Mouse (Mus musculus) stomach, embryonic 15.5 days (tissue): ENCODE results near the gene Myt1l. TPM values are rescaled to one million over a fixed set of nuclear protein-coding genes. Genes with fewer than 3 reads are reported as not detected.
A peak's percentile ranks its signal among the peaks of the same experiment; 100 is the strongest.

Source experiments
- ATAC-seq: fragments of 200-750 bp; cut with Nextera tagmentation; 2 replicates; pipeline ENCODE4 v1.8.0; 2017; ENCODE audit warnings: low read depth, moderate number of reproducible peaks, moderate TSS enrichment; ENCODE audit not compliant: insufficient read depth, low FRiP score
- H3K27ac ChIP-seq: fragments of 300-500 bp; sonication (generic); 2 replicates; pipeline ENCODE4 v1.5.1; 2015; ENCODE audit warnings: mild to moderate bottlenecking, inconsistent platforms
- H3K27me3 ChIP-seq: fragments of 300-500 bp; sonication (generic); replicated peaks from 2 replicates; pipeline ENCODE4 v1.6.1; 2015; ENCODE audit warnings: inconsistent platforms
- H3K36me3 ChIP-seq: fragments of 300-500 bp; sonication (generic); 2 replicates; pipeline ENCODE4 v1.6.1; 2015; ENCODE audit warnings: inconsistent platforms
- H3K4me1 ChIP-seq: fragments of 300-500 bp; sonication (generic); 2 replicates; pipeline ENCODE4 v1.6.1; 2015; ENCODE audit warnings: inconsistent platforms
- H3K4me2 ChIP-seq: fragments of 300-500 bp; sonication (generic); 2 replicates; pipeline ENCODE4 v1.6.1; 2015; ENCODE audit warnings: mild to moderate bottlenecking, inconsistent platforms
- H3K4me3 ChIP-seq: fragments of 300-500 bp; sonication (generic); replicated peaks from 2 replicates; pipeline ENCODE4 v1.5.1; 2015; ENCODE audit warnings: inconsistent platforms
- H3K9ac ChIP-seq: fragments of 300-500 bp; sonication (generic); 2 replicates; pipeline ENCODE4 v1.6.1; 2015; ENCODE audit warnings: inconsistent platforms
- H3K9me3 ChIP-seq: fragments of 300-500 bp; sonication (generic); 2 replicates; pipeline ENCODE4 v1.6.1; 2016; ENCODE audit warnings: inconsistent platforms
- whole genome bisulfite sequencing: fragments of 180-500 bp; shearing (Covaris S2); methylation state at CpG from one replicate; pipeline ENCODE4 v1.1.7; 2015; 5-methylcytosine and 5-hydroxymethylcytosine counted together
- polyA plus RNA-seq: library from polyadenylated mRNA; unstranded; fragments of >200 nt; fragmentation: Nextera tagmentation; extraction: Ambion mirVana; gene quantifications from 2 replicates; pipeline ENCODE4 v1.2.1, GENCODE M21; 2015

Gene Myt1l
- polyA plus RNA-seq, 1 experiment from 2014 or later = 2.0 TPM

DNA sequence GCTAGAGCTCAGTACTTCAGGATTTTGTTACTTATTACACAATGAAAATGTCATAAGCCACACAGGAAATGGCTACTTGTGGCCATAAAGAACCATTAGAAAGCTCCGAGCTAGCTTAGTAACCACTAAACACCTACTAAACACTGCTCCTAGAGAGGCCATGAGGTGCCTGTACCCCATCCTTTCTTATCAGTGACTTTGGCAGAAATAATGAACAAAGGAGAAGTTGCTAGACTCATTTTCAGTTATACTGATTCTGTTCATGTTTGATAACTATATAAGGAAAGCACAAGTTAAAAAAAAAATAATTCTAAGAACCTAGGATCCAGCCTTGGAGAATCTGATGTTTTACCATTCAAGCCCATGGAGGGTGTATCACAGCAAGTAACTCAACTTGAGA lies 278.2 kb downstream of the Myt1l start:
- H3K27ac ChIP-seq = no peak overlapping the region
- no peaks in the 10 kb centered on the region for H3K27me3 ChIP-seq
- no peaks in the 10 kb centered on the region for H3K9me3 ChIP-seq
- WGBS = 66% methylated on average over 1 of the region's 1 CpGs
- no peak for ATAC-seq
- H3K36me3 ChIP-seq = no peaks in the 10 kb centered on the region
- no peak overlapping the region for H3K9ac ChIP-seq
- H3K4me3 ChIP-seq = no peak overlapping the region
- no peaks in the 10 kb centered on the region for H3K4me1 ChIP-seq
- no peak overlapping the region for H3K4me2 ChIP-seq

DNA sequence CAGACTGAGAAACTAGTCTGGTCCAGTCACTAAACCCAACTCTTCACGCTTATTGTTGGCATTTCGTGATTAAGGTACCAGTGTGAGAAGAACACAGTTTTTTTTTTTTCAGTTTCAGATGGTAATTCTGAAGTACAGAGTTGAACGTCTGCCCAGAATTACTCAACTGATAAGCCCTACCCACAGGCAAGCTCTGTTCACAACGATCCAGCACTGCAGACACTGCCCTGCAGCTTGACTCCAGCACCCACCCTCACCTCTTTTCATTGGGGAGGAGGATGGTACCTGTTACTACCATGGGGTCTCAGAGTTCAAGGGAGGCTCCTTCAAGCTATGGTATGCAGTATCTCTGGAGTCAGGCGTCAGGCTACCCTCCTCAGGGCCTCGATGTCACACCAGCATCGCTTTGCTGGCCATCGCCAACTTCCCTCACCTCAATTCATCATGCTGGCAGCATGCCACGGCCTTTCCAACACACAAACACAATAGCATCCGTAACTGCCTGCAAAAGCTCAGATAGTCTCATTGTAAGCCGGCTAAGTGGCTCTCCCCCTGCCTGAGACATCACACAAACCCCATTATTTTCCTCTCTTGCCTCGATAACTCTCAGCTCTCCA lies 281.5 kb downstream of the Myt1l start:
- H3K27me3 ChIP-seq = no peaks in the 10 kb centered on the region
- H3K9ac ChIP-seq = no peak overlapping the region
- WGBS = 44% methylated on average over 12 of the region's 12 CpGs
- no peak overlapping the region for H3K4me2 ChIP-seq
- no peaks in the 10 kb centered on the region for H3K9me3 ChIP-seq
- H3K36me3 ChIP-seq = no peaks in the 10 kb centered on the region
- no peak overlapping the region for H3K4me3 ChIP-seq
- H3K4me1 ChIP-seq = no peaks in the 10 kb centered on the region
- ATAC-seq = 0 out of 2 replicates have a peak, but pooled peaks have one; percentile 53
- no peak overlapping the region for H3K27ac ChIP-seq

DNA sequence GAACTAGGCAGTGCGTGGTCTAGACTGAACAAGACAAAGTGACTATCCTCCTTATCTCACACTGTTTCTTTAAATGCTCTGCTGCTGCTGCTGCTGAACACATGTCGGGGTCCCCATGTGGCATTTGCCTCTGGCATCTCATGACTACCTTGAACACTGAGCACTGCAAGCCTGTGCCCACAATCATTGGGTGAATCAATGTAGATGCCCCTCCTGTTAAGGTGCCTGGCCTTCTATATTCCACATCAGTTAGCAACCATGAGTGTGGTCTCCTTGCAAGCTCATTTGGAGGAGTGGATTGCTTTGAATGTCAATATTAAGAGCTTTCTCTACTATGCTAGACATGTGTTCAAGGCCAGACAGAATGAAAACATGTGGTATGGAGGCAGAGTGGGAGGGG lies 287.3 kb downstream of the Myt1l start:
- Histone ChIP-seq H3K4me1 (no peaks in the 10 kb centered on the region), H3K27me3 (no peaks in the 10 kb centered on the region), H3K9me3 (no peaks in the 10 kb centered on the region), H3K27ac (no peak overlapping the region), H3K9ac (no peak overlapping the region), H3K4me2 (no peak overlapping the region), H3K4me3 (no peak overlapping the region), H3K36me3 (no peaks in the 10 kb centered on the region)
- WGBS = 69% methylated on average over 2 of the region's 2 CpGs
- no peak for ATAC-seq

DNA sequence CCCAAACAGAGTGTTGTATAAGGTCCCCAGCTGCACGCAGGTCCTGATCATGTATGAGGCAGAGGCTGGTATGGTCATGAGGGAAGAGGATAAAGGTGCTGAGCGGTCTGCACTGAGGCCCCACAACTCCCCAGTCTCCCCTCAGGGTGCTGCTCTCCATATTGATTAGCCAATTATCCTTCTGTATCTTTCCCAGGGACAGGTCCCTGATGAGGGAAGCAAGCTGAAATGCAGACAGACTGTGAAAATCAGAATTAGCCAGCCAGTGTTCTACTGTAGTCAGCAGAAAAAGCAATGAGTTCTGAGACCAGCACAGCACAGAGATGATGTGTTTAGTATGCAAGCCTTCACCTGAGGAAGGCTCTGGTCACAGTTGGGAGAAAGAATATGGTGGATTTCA lies 287.9 kb downstream of the Myt1l start:
- no peak overlapping the region for H3K4me3 ChIP-seq
- ATAC-seq = no peak
- H3K4me2 ChIP-seq = no peak overlapping the region
- WGBS = 91% methylated on average over 2 of the region's 2 CpGs
- no peaks in the 10 kb centered on the region for H3K36me3 ChIP-seq
- H3K27me3 ChIP-seq = no peaks in the 10 kb centered on the region
- no peaks in the 10 kb centered on the region for H3K9me3 ChIP-seq
- H3K9ac ChIP-seq = no peak overlapping the region
- H3K27ac ChIP-seq = no peak overlapping the region
- no peaks in the 10 kb centered on the region for H3K4me1 ChIP-seq

DNA sequence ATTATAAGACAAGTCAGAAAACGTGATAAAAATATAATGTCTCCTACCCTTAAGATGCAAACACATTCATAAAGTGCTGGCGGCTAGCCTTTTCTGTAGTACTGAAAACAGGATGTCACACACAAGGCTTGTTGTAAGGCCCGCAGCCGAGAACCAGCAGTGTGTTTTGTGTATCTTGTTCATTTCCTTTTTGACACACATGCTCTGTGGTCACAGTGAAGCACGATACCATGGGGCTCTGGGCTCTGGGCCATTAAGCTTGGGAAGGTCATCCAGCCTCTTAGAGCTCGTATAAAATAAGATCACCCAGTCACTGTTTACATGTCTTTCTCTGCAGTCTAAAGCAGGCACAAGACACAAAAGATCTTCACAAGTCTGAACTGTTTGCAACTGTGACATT lies 288.6 kb downstream of the Myt1l start:
- no peaks in the 10 kb centered on the region for H3K36me3 ChIP-seq
- no peaks in the 10 kb centered on the region for H3K27me3 ChIP-seq
- WGBS = 45% methylated on average over 6 of the region's 6 CpGs
- no peak overlapping the region for H3K27ac ChIP-seq
- H3K4me2 ChIP-seq = no peak overlapping the region
- no peak overlapping the region for H3K9ac ChIP-seq
- ATAC-seq = no peak
- H3K9me3 ChIP-seq = no peaks in the 10 kb centered on the region
- H3K4me1 ChIP-seq = no peaks in the 10 kb centered on the region
- H3K4me3 ChIP-seq = no peak overlapping the region

DNA sequence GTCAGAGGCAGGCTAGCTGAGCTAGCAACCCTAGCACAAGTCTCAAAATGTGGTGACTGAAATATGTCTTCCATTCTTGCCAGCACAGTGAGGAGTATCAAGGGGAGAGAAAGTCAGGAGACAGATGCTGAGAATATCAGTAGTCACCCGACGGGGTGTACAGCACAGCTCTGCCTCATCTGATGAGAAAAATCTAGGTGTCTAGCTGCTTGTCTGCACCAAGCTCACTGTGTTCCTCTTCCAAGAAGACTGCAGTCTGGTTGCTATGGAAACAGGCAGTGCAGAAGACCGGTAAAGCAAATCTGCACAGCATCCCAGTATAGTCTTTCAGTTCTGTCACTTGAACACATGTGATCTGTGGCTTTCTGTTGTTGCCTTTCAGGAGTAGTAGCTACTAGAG lies 294.0 kb downstream of the Myt1l start:
- 59% methylated on average over 3 of the region's 3 CpGs for WGBS
- Histone ChIP-seq H3K27me3 (no peaks in the 10 kb centered on the region), H3K27ac (no peak overlapping the region), H3K36me3 (no peaks in the 10 kb centered on the region), H3K9ac (no peak overlapping the region), H3K4me2 (no peak overlapping the region), H3K9me3 (no peaks in the 10 kb centered on the region), H3K4me3 (no peak overlapping the region), H3K4me1 (no peaks in the 10 kb centered on the region)
- no peak for ATAC-seq

DNA sequence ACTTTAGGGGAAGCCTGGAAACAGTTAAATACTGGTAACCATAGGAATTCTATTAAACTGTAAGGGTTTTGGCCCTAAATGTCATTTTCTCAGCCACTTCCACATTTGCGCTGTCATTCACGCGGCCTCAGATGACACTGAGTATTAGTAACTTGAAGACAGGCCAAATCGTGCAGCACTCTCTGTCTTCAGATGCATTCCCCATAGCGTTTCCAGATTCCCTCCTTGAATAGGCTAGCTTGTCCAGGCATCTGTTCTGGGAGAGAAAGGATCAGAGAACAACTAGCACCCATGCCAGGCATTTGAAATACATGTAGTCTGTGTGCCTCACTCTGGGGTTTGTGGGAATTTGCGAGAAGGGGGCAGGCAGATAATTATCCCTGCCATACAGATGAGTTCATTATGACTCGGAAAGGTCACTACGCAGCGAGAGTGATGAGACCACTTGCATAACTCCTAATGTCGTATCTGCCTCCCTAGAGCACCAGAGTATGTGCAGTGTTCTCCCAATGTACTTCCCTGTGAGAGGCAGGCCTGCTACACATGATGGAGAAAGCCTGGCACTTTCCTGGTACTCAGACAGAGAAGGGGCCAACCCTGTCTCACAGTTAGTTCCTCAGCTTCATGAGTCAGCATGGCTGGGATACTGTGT lies 295.7 kb downstream of the Myt1l start:
- no peak overlapping the region for H3K9ac ChIP-seq
- WGBS = 79% methylated on average over 10 of the region's 10 CpGs
- no peak for ATAC-seq
- H3K36me3 ChIP-seq = no peaks in the 10 kb centered on the region
- H3K4me3 ChIP-seq = no peak overlapping the region
- no peaks in the 10 kb centered on the region for H3K27me3 ChIP-seq
- no peaks in the 10 kb centered on the region for H3K4me1 ChIP-seq
- H3K4me2 ChIP-seq = no peak overlapping the region
- no peak overlapping the region for H3K27ac ChIP-seq
- H3K9me3 ChIP-seq = no peaks in the 10 kb centered on the region

DNA sequence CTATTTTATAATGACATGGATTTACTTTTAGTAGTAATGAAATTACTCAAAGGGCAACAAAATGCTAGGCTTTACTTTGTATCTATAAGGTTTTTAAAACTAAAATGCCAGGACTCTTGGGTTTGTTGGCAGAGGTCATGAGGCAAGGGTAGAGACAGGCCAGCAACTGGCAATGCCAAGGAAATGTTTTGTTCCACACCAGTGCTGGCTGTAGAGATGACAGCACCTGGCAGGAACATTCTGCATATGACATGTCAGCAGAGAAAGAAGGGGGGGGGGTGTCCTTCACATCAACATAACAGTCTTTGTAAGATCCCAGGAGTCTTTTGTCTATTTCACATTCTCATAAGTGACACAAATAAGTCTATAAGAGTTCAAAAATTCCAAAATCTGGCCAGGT lies 302.4 kb downstream of the Myt1l start:
- Histone ChIP-seq H3K27me3 (no peaks in the 10 kb centered on the region), H3K4me1 (no peaks in the 10 kb centered on the region), H3K9me3 (no peaks in the 10 kb centered on the region), H3K4me3 (no peak overlapping the region), H3K4me2 (no peak overlapping the region), H3K27ac (no peak overlapping the region), H3K9ac (no peak overlapping the region), H3K36me3 (no peaks in the 10 kb centered on the region)
- ATAC-seq = no peak

DNA sequence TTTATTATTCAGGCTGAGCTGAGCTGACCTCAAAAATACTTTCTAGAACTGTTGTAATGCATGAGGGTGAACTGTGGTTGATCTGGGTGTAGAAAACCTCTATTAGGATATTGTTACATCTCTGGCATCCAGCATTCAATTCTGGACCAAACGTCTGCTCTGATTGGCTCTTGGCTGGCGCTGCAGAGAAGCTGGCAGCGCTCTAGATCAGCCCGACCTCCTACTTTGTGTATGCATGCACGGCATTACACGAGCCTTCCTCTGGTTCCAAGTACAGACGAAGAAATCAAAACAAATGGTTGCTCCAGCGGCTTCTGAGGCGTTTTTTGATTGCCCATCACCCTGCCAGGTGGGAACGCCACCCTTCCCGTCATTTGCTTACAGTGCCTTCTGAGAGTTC lies 303.2 kb downstream of the Myt1l start:
- H3K9ac ChIP-seq = no peak overlapping the region
- no peaks in the 10 kb centered on the region for H3K36me3 ChIP-seq
- 61% methylated on average over 11 of the region's 11 CpGs for WGBS
- H3K27me3 ChIP-seq = no peaks in the 10 kb centered on the region
- no peak overlapping the region for H3K4me3 ChIP-seq
- no peak for ATAC-seq
- H3K9me3 ChIP-seq = no peaks in the 10 kb centered on the region
- no peak overlapping the region for H3K27ac ChIP-seq
- H3K4me1 ChIP-seq = no peaks in the 10 kb centered on the region
- H3K4me2 ChIP-seq = no peak overlapping the region

DNA sequence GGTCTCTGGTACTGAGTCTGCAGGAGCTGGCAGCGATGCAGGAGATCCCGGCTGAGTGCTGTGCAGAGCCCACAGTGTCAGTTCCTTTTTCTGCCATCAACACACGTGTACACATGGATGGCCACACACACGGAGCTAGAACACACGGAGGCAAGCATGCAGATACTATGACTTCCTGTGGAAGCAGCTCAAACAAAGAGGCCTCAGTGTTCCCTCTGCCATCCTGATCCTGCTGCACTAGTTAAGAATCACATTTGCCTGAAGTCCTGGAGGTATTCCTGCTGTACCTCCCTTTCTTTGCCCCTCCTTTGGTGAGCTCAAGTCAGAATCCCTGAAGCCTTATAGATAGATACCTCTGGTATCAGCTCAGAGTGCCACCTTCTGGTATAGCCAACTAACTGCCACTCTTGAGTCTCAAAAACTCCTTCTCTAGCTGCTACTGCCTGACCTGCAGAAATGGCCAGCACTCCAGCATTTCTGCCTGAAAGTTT lies 309.2 kb downstream of the Myt1l start:
- Histone ChIP-seq H3K4me3 (no peak overlapping the region), H3K9me3 (no peaks in the 10 kb centered on the region), H3K27ac (no peak overlapping the region), H3K27me3 (no peaks in the 10 kb centered on the region), H3K36me3 (no peaks in the 10 kb centered on the region), H3K9ac (no peak overlapping the region), H3K4me2 (no peak overlapping the region), H3K4me1 (no peaks in the 10 kb centered on the region)
- ATAC-seq = no peak
- WGBS = 69% methylated on average over 5 of the region's 5 CpGs

DNA sequence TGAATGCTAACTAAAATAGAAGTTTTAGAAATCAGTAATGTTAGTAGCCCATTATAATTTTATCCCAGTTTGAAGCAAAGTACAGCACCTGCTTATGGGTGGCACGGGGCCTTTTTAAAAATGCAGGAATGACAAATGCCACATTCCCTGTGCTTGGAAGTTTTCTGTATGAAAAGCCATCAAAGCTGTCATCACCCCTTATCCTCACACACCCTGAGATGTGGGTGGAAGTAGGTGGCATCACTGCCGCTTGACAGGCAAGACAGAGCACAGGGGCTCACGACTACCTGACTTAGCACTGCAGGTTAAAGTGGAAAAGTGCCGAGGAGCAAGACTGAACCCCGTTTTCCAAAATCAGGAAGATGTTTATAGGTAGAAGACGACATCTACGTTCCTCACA lies 310.2 kb downstream of the Myt1l start:
- Histone ChIP-seq H3K9ac (no peak overlapping the region), H3K4me3 (no peak overlapping the region), H3K4me1 (no peaks in the 10 kb centered on the region), H3K9me3 (no peaks in the 10 kb centered on the region), H3K4me2 (no peak overlapping the region), H3K27me3 (no peaks in the 10 kb centered on the region), H3K27ac (no peak overlapping the region), H3K36me3 (no peaks in the 10 kb centered on the region)
- 85% methylated on average over 7 of the region's 7 CpGs for WGBS
- ATAC-seq = no peak

DNA sequence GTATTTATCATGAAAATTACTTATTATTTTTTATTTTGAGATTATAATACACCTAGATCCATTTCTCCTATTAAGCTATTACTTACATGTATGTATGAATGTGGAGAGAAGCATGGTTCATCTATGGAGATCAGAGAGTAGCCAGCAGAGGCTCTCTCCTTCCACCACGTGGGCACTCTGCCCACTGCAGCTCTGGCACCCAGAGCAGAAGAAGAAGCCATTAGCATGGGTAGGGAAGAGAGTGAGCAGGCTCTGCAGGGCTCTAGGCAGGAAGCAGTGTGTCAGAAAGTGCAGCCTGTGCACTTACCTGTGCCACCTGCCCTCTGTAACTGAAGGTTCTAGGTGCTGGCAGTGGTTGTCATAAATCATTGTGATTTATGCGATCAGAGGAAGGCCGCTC lies 321.8 kb downstream of the Myt1l start:
- Histone ChIP-seq H3K36me3 (no peaks in the 10 kb centered on the region), H3K4me1 (no peaks in the 10 kb centered on the region), H3K4me2 (no peak overlapping the region), H3K27ac (no peak overlapping the region), H3K4me3 (no peak overlapping the region), H3K9ac (no peak overlapping the region), H3K9me3 (no peaks in the 10 kb centered on the region), H3K27me3 (no peaks in the 10 kb centered on the region)
- WGBS = 76% methylated on average over 3 of the region's 3 CpGs
- ATAC-seq = no peak

DNA sequence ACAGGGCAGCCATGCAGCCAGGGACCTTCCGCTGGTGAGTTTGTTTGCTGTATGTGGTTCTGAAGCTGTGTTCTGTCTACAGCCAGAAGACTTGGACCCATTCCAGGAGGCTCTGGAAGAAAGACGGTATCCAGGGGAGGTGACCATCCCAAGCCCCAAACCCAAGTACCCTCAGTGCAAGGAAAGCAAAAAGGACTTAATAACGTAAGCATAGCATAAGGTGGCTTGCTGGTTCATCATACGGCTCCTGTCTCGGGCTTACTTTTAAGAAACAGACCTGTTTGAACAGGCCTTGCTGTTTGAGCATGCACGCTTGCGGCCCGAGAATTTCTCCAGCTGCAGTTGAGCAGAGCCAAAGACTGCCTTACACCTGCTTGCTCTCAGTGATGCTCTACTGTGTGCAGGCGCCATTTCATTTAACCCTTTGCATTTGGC lies 326.0 kb downstream of the Myt1l start:
- Histone ChIP-seq H3K9ac (no peak overlapping the region), H3K4me1 (no peaks in the 10 kb centered on the region), H3K27ac (no peak overlapping the region), H3K4me3 (no peak overlapping the region), H3K36me3 (no peaks in the 10 kb centered on the region), H3K4me2 (no peak overlapping the region), H3K9me3 (no peaks in the 10 kb centered on the region), H3K27me3 (no peaks in the 10 kb centered on the region)
- WGBS = 69% methylated on average over 9 of the region's 9 CpGs
- no peak for ATAC-seq
